Mouse (Mus musculus) embryonic facial prominence, embryonic 10.5 days (tissue): ENCODE data around the gene Slc25a54. TPM values are rescaled to one million over a fixed set of nuclear protein-coding genes. Genes with fewer than 3 reads are reported as not detected.

Experiments
- DNase-seq: peaks from one replicate; pipeline ENCODE4 v3.0.0-alpha.2; 2017; ENCODE audit warnings: low spot score
- H3K27ac ChIP-seq: fragments of 300-500 bp; sonication (generic); replicated peaks from 2 replicates; pipeline ENCODE4 v1.5.1; 2016; ENCODE audit warnings: mild to moderate bottlenecking
- H3K27me3 ChIP-seq: fragments of 300-500 bp; sonication (generic); replicated peaks from 2 replicates; pipeline ENCODE4 v1.6.1; 2016; ENCODE audit warnings: low read depth, mild to moderate bottlenecking; ENCODE audit not compliant: poor library complexity, severe bottlenecking
- H3K36me3 ChIP-seq: fragments of 300-500 bp; sonication (generic); replicated peaks from 2 replicates; pipeline ENCODE4 v1.6.1; 2016; ENCODE audit warnings: mild to moderate bottlenecking, moderate library complexity
- H3K4me1 ChIP-seq: fragments of 300-500 bp; sonication (generic); 2 replicates; pipeline ENCODE4 v1.6.1; 2016
- H3K4me3 ChIP-seq: fragments of 300-500 bp; sonication (generic); 2 replicates; pipeline ENCODE4 v1.5.1; 2016; ENCODE audit warnings: mild to moderate bottlenecking, moderate library complexity
- H3K9me3 ChIP-seq: fragments of 300-500 bp; sonication (generic); 2 replicates; pipeline ENCODE4 v1.6.1; 2016; ENCODE audit warnings: mild to moderate bottlenecking
- WGBS: fragments of 180-500 bp; shearing (Covaris S2); methylation state at CpG from one replicate; pipeline ENCODE4 v1.1.7; 2016; 5-methylcytosine and 5-hydroxymethylcytosine counted together
- polyA plus RNA-seq: library from polyadenylated mRNA; unstranded; fragments of >200 nt; fragmentation: Nextera tagmentation; extraction: Ambion mirVana; gene quantifications from 2 replicates; pipeline ENCODE4 v1.2.1, GENCODE M21; 2016

Gene Slc25a54
- not detected in 2 replicates for polyA plus RNA-seq

DNA sequence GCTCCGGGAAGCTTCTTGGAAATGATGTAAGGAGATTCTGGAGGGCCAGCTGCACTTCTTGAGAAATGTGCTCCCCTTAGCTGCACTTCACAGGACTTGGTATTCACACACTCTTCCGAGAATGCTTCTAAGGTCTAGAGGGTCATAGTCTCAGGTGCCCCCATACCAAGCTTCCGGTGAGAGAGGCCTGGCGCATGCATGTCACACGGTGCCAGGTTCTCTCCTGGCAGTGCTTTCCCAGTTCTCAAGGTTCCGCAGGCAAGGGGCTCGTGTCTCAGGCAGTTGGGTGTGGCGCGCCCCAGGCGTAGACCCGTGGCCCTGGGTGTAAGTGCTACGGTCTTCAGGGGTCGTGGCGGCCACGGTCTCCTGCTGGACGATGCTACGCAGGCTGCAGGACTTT lies at the start of gene Slc25a54:
TSS of gene Slc25a54 (plus strand) at position 301 of the 400 bp plus-strand sequence.
- no peaks in the 10 kb centered on the region for H3K4me1 ChIP-seq
- no peak within 1 kb of the TSS for H3K27ac ChIP-seq
- no peak within 1 kb of the TSS for H3K4me3 ChIP-seq
- whole genome bisulfite sequencing, result 95% methylated on average over 17 of the region's 17 CpGs
- H3K36me3 ChIP-seq, result no peaks in the 10 kb centered on the region
- no peaks in the 10 kb centered on the region for H3K27me3 ChIP-seq
- no peaks in the 10 kb centered on the region for H3K9me3 ChIP-seq
- DNase-seq, result no peak

DNA sequence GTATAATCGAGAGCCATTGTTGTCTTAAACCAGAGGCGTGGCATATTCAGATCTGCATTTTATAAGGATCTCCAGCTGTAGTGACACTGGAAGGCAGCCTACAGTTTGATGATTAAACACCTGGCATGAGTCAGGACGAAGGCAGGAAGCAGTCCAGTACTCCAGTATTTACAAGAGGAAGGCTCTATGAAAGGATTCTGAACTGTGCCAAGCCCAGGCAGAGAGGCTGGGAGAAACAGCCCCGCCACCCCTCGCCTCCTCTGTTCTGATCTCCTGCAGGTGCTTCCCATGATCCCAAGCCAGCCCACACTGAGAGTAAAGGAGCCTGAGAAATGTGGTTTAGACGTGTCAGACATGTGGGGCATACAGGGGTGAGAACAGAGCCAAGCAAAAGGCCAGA lies 49.5 kb upstream of the Slc25a54 start:
- H3K4me1 ChIP-seq, result peaks cover 41% of the 10 kb centered on the region
- 0 out of 2 replicates have a peak, but pooled peaks cover 3% of the 10 kb centered on the region for H3K9me3 ChIP-seq
- H3K36me3 ChIP-seq, result no peaks in the 10 kb centered on the region
- DNase-seq, result no peak
- 0 out of 2 replicates have a peak, but pooled peaks cover 7% of the 10 kb centered on the region for H3K27me3 ChIP-seq
- no peak overlapping the region for H3K4me3 ChIP-seq
- 63% methylated on average over 6 of the region's 6 CpGs for WGBS
- 0 out of 2 replicates have a peak overlapping the region, but pooled peaks have one; percentile 14 for H3K27ac ChIP-seq

DNA sequence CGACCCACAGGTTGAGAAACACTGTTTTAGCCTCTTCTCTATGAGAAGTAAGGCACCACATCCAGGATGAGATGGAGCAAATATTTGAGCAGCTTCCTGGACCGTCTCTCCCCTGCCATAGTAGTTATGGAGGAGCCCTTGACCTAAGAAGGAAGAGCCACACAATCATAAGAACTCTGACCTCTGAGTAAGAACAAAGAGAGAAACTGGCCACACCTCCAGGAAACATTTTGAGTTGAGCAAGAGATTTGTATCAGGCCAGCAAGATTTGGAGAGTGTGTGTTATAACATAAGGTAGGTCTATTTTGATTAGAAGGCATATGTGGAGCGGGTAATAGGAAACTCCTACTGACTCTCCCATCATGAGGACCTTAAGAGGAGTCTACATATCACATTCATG lies 48.6 kb upstream of the Slc25a54 start:
- WGBS, result 86% methylated on average over 3 of the region's 3 CpGs
- Histone ChIP-seq H3K4me1 (peaks cover 33% of the 10 kb centered on the region), H3K4me3 (no peak overlapping the region), H3K9me3 (0 out of 2 replicates have a peak, but pooled peaks cover 3% of the 10 kb centered on the region), H3K27me3 (no peaks in the 10 kb centered on the region), H3K27ac (no peak overlapping the region), H3K36me3 (no peaks in the 10 kb centered on the region)
- DNase-seq, result no peak

DNA sequence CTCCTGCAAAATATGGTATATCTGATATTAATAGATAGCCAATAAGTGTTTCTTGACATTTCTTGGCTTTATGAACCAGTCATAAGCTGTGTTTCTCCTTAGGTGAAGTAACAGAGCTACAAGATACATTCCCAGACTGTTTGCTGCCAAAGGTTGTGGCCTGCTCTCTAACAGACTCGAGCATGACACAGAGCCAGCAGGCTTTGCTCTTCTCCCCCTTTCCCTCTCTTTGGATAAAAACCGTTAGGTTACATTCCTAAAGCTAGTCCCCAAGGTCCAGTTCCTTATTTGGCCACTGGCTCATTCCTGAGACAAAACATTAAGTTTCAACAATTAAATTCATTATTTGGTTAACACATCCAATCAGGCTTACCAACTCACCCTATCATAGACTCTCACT lies 48.0 kb upstream of the Slc25a54 start:
- no peak for DNase-seq
- Histone ChIP-seq H3K4me1 (peaks cover 29% of the 10 kb centered on the region), H3K36me3 (no peaks in the 10 kb centered on the region), H3K4me3 (no peak overlapping the region), H3K27me3 (no peaks in the 10 kb centered on the region), H3K27ac (no peak overlapping the region), H3K9me3 (0 out of 2 replicates have a peak, but pooled peaks cover 3% of the 10 kb centered on the region)
- WGBS, result 30% methylated on average over 2 of the region's 2 CpGs

DNA sequence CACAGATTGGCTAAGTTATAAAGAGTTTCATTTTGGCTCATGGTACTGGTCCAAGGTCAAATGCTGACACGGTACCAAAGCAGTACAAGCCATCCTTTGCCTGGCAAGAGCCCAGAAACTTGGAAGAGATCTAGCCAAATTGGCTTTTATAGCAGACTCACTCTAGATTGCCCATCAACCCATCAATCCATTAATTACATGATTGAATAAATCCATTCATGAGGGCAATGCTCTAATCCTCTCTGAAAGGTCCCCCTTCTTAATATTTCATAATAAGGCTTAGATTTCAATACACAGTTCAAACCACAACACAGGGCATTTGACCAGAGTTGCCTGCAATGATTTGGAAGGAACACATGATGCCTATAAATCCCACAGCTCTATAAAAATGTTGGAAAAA lies 45.9 kb upstream of the Slc25a54 start:
- Histone ChIP-seq H3K27me3 (no peaks in the 10 kb centered on the region), H3K9me3 (0 out of 2 replicates have a peak, but pooled peaks cover 3% of the 10 kb centered on the region), H3K4me3 (no peak overlapping the region), H3K4me1 (peaks cover 24% of the 10 kb centered on the region), H3K36me3 (no peaks in the 10 kb centered on the region), H3K27ac (no peak overlapping the region)
- 90% methylated on average over 1 of the region's 1 CpGs for WGBS
- DNase-seq, result no peak

DNA sequence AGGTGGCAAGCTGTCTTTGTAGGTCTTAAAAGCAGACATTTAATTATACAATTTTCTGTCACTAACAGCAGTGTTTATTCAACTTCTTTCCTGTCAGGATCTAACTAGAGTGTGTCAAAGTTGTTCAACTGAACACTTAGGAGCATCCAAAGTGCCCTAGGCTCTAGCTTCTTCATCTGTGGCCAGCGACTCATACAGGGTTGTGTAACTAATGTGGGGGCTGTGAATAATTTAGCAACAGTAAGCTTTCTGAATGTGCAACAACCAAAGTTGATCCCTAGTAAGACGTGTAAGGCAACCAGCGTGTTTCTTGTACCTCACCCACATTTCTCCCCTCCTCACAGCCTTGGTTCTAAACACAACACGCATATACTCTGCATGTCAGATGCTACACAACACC lies 39.4 kb upstream of the Slc25a54 start:
- Histone ChIP-seq H3K4me1 (no peaks in the 10 kb centered on the region), H3K36me3 (no peaks in the 10 kb centered on the region), H3K27me3 (no peaks in the 10 kb centered on the region), H3K9me3 (no peaks in the 10 kb centered on the region), H3K4me3 (no peak overlapping the region), H3K27ac (no peak overlapping the region)
- DNase-seq, result no peak
- WGBS, result 84% methylated on average over 4 of the region's 4 CpGs

DNA sequence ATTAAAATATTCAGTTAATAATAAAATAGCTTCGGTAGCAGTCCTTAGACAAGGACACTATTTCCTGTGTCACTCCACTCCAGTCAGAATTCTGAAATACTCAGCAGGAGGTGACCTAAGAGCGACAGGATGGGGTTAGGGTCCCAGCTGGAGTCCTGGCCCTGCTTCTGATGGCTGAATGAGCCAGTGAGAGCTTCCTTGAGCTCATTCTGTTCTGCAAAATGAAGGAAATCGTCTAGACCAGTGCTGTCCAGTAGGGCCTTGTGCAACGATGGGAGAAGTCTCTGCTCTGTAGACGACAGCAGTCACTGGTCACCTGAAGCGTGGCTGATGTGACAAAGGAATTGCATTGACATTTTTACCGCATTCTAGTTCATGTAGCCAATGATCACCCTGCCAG lies 36.9 kb upstream of the Slc25a54 start:
- Histone ChIP-seq H3K9me3 (no peaks in the 10 kb centered on the region), H3K4me3 (no peak overlapping the region), H3K27ac (no peak overlapping the region), H3K27me3 (no peaks in the 10 kb centered on the region), H3K4me1 (peaks cover 7% of the 10 kb centered on the region), H3K36me3 (no peaks in the 10 kb centered on the region)
- no peak for DNase-seq
- 60% methylated on average over 7 of the region's 7 CpGs for WGBS

DNA sequence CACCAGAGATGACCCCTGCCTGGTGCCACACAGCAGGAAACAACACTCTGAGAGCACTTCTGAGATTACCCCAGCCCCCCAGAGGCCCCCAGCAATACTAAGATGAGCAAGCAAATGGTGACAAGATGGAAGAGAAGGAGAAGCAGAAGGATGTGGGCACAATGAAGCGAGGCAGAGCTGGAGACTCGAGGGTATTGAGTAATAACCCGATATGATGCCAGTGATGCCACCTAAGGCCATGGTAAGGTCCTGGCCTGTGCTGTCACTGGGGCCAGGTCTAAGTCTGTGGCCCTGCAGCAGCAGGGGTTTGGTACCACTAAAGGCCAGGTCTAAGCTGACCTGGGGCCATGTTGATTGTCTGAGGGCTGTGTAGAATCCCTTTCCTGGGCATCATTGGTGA lies 33.8 kb upstream of the Slc25a54 start:
- Histone ChIP-seq H3K9me3 (no peaks in the 10 kb centered on the region), H3K27me3 (no peaks in the 10 kb centered on the region), H3K27ac (no peak overlapping the region), H3K4me3 (no peak overlapping the region), H3K36me3 (no peaks in the 10 kb centered on the region), H3K4me1 (peaks cover 13% of the 10 kb centered on the region)
- 92% methylated on average over 3 of the region's 3 CpGs for WGBS
- no peak for DNase-seq

DNA sequence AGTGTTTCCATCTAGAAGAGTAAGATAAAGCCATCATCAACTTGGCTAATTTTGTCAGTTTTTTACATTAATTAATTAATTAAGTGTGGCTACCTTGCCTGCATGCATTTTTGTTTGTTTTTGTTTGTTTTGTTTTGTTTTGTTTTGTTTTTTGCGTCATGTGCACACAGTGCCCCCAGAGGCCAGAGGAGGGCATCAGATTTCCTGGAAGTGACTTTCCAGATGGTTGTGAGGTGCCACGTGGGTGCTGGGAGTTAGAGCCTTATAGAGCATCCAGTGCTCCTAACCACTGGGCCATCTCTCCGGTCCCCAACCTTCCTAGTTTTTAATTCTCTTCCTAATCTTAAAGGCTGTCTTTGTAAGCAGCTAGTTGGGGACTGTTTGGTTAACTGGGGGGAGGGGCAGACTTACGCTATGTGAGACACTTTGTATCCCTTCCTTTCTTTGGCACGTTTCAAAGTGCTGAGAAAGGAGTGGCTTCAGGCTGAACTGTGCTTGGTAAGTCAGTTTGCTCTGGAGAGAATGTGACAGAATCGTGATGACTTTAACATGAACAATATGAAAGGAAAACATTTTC lies 32.5 kb upstream of the Slc25a54 start:
- Histone ChIP-seq H3K4me3 (no peak overlapping the region), H3K36me3 (no peaks in the 10 kb centered on the region), H3K9me3 (no peaks in the 10 kb centered on the region), H3K27me3 (no peaks in the 10 kb centered on the region), H3K4me1 (peaks cover 15% of the 10 kb centered on the region), H3K27ac (no peak overlapping the region)
- WGBS, result 29% methylated on average over 6 of the region's 6 CpGs
- no peak for DNase-seq

DNA sequence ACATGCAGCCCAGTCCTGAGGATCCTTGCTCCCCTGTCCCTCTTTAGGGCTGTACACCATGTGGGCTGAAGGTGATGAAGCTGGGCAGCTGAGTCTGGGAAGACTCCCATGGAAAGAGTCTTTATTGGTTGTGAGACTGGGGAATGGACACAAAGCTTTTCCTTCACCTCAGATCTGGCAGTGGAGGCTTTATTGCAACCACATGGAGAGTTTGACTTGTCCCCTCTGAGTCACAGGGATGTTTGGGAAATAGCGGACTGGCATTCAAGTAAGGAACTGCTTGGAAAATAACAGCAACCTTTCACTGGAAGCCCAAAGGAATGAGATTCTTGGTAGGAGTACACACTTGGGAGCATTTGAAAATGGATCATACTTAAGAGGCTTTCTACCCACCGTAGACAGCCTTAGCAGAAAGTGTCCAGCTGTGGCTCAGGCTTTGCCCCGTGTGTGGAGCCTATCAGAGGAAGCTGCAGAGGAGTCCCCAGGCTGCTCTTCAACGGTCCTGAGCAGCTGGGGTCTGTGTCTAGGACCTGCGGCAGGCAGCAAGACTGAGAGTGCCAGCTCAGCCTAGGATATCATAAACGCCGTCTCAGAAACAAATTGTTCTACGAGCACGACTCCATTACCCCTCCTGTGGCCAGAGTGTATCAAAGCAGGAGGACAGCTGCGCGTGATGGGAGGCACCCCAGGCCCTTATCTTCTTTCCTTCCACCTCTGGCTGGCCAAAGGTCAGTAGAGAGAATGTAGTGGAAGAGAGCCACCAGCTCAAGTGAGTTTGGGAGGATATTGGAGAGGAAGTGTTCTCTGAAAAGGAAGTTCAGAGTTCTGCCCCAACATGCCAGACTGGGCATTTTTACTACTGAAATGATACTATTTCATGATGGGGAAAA lies 29.0 kb upstream of the Slc25a54 start:
- H3K36me3 ChIP-seq, result no peaks in the 10 kb centered on the region
- H3K9me3 ChIP-seq, result no peaks in the 10 kb centered on the region
- peaks cover 17% of the 10 kb centered on the region for H3K4me1 ChIP-seq
- 61% methylated on average over 11 of the region's 11 CpGs for WGBS
- H3K4me3 ChIP-seq, result no peak overlapping the region
- no peak for DNase-seq
- H3K27me3 ChIP-seq, result no peaks in the 10 kb centered on the region
- H3K27ac ChIP-seq, result no peak overlapping the region

DNA sequence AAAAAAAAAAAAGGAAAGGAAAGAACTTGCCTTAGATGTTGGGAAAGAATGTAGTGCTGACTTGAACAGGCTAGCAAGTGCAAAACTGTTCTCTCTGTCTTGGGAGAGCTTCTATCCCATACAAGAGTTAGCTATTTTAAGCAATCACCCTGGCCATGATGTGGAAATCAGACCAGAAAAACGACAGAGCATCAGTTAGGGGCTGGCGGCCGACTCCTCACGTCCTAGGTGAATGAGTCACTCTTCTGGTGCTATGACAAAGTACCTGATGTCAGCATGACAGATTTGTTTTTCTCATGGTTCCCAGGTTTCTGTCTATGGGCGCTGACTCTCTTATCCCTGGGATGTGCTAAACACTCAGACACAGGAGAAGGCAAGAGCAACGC lies 28.3 kb upstream of the Slc25a54 start:
- Histone ChIP-seq H3K4me3 (no peak overlapping the region), H3K27ac (no peak overlapping the region), H3K27me3 (no peaks in the 10 kb centered on the region), H3K4me1 (peaks cover 14% of the 10 kb centered on the region), H3K36me3 (no peaks in the 10 kb centered on the region), H3K9me3 (no peaks in the 10 kb centered on the region)
- no peak for DNase-seq
- 82% methylated on average over 6 of the region's 6 CpGs for WGBS

DNA sequence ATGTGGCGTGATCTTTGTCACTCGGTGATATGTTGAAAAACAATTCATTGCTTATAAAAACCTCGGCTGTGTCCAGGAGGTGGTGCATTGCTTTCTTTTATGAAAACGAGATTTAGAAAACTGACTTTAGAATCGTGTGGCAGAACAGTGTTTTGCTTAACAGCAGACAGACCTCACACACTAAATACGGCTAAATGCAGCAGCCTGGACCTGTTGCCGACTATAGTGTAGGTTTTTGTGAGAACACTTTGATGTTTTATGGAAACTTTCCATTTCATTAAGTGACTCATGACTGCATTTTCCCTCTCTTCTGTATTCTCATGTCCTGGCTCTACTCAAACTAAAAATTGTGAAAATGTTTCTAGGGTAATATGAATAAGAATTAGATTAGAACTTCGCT lies 20.4 kb upstream of the Slc25a54 start:
- DNase-seq, result no peak
- Histone ChIP-seq H3K4me1 (no peaks in the 10 kb centered on the region), H3K4me3 (no peak overlapping the region), H3K27me3 (no peaks in the 10 kb centered on the region), H3K27ac (no peak overlapping the region), H3K9me3 (no peaks in the 10 kb centered on the region), H3K36me3 (no peaks in the 10 kb centered on the region)
- WGBS, result 79% methylated on average over 8 of the region's 8 CpGs

DNA sequence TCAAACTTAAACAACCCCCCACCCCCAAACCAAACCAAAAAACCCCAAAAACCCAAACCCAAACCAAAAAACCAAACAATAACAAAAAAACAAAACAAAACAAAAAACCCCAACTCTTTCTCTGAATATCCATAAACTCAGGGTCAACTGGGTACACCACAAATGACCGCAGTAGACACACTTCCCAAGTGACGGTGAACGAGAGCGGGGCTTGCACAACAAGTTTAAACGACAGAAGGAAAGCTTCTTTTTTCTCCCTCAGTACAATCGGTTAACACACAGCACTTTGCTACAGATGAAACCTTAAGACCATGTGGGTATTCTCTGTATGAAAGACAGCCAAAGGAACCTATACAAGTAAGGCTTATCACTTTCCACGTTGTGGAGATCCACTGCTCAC lies 17.9 kb upstream of the Slc25a54 start:
- Histone ChIP-seq H3K27ac (no peak overlapping the region), H3K4me1 (no peaks in the 10 kb centered on the region), H3K4me3 (no peak overlapping the region), H3K9me3 (no peaks in the 10 kb centered on the region), H3K36me3 (no peaks in the 10 kb centered on the region), H3K27me3 (no peaks in the 10 kb centered on the region)
- 75% methylated on average over 7 of the region's 7 CpGs for whole genome bisulfite sequencing
- no peak for DNase-seq
